Mouse (Mus musculus) heart, embryonic 13.5 days (tissue): Measurements from ENCODE around the gene Psen1. TPM values are rescaled to one million over a fixed set of nuclear protein-coding genes. Genes with fewer than 3 reads are reported as not detected.

ENCODE experiments used
- ATAC-seq: fragments of 200-750 bp; cut with Nextera tagmentation; 2 replicates; pipeline ENCODE4 v1.8.0; 2017; ENCODE audit warnings: moderate TSS enrichment; ENCODE audit not compliant: insufficient number of reproducible peaks, low FRiP score, low TSS enrichment; ENCODE audit errors: extremely low read depth
- H3K27ac ChIP-seq: fragments of 300-500 bp; sonication (generic); replicated peaks from 2 replicates; pipeline ENCODE4 v1.5.1; 2015; ENCODE audit warnings: moderate library complexity, mild to moderate bottlenecking, inconsistent platforms
- H3K27me3 ChIP-seq: fragments of 300-500 bp; sonication (generic); replicated peaks from 2 replicates; pipeline ENCODE4 v1.6.1; 2015; ENCODE audit warnings: mild to moderate bottlenecking, inconsistent platforms
- H3K36me3 ChIP-seq: fragments of 300-500 bp; sonication (generic); 2 replicates; pipeline ENCODE4 v1.6.1; 2015; ENCODE audit warnings: mild to moderate bottlenecking, inconsistent platforms
- H3K4me1 ChIP-seq: fragments of 300-500 bp; sonication (generic); 2 replicates; pipeline ENCODE4 v1.6.1; 2015; ENCODE audit warnings: inconsistent platforms
- H3K4me2 ChIP-seq: fragments of 300-500 bp; sonication (generic); 2 replicates; pipeline ENCODE4 v1.6.1; 2015; ENCODE audit warnings: inconsistent platforms, mild to moderate bottlenecking, moderate library complexity
- H3K4me3 ChIP-seq: fragments of 300-500 bp; sonication (generic); 2 replicates; pipeline ENCODE4 v1.5.1; 2015; ENCODE audit warnings: moderate library complexity, mild to moderate bottlenecking, inconsistent platforms
- H3K9ac ChIP-seq: fragments of 300-500 bp; sonication (generic); 2 replicates; pipeline ENCODE4 v1.6.1; 2015; ENCODE audit warnings: inconsistent platforms, mild to moderate bottlenecking, moderate library complexity
- H3K9me3 ChIP-seq: fragments of 300-500 bp; sonication (generic); 2 replicates; pipeline ENCODE4 v1.6.1; 2016; ENCODE audit warnings: inconsistent platforms
- WGBS: fragments of 180-500 bp; shearing (Covaris S2); methylation state at CpG from one replicate; pipeline ENCODE4 v1.1.7; 2015; ENCODE audit warnings: mixed read lengths; 5-methylcytosine and 5-hydroxymethylcytosine counted together
- polyA plus RNA-seq: library from polyadenylated mRNA; unstranded; fragments of >200 nt; fragmentation: Nextera tagmentation; extraction: Ambion mirVana; gene quantifications from 2 replicates; pipeline ENCODE4 v1.2.1, GENCODE M21; 2015

Gene Psen1
- polyA plus RNA-seq, 1 experiment from 2014 or later, result 42.5 TPM

DNA sequence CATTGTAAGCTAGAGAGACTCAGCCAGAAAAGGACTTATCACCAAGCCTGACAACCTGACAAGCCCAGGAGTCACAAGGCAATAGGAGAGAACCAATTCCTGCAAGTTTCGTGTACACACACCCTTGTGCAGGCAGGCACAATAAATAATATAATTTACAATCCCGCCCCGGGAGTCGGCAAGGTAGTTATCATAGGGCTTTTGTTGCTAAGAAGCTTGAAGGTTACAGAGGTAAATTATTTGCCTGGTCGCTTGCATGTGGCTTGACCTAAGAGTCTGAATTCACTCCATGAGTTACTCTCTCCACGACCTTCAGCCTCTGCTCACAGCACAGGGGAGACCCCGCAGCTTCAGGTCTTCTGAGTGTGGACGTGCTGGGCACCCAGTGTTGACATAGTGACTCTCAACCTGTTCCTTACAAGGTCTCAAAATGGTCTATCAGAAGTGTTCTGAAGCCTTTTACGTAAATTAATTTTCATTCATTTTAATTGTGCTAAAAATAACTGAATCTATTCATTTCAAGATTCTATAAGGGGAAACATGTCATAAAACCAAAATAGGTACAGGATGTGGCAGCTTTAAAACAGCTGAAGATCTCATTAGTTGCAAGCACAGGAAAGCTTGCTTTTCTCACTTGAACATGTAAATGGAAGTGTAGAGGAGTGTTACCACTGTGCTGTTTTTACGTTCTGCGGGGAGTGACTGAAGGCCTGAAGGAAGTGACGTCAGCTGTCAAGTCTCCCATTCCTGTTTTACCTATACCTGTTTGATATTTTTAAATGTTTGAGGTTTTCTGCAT lies 38.8 kb downstream of the Psen1 start:
- Histone ChIP-seq H3K27ac (no peak overlapping the region), H3K36me3 (peaks cover 91% of the 10 kb centered on the region), H3K4me3 (no peak overlapping the region), H3K4me2 (no peak overlapping the region), H3K27me3 (no peaks in the 10 kb centered on the region), H3K9me3 (no peaks in the 10 kb centered on the region), H3K4me1 (peaks cover 17% of the 10 kb centered on the region), H3K9ac (no peak overlapping the region)
- ATAC-seq, result no peak
- 84% methylated on average over 12 of the region's 12 CpGs for WGBS

- WGBS, result 94% methylated on average over 5 of the region's 5 CpGs
- no peak for ATAC-seq
- Histone ChIP-seq H3K27me3 (no peaks in the 10 kb centered on the region), H3K9ac (no peak overlapping the region), H3K4me3 (no peak overlapping the region), H3K27ac (no peak overlapping the region), H3K36me3 (peaks cover 87% of the 10 kb centered on the region), H3K4me1 (peaks cover 7% of the 10 kb centered on the region), H3K4me2 (no peak overlapping the region), H3K9me3 (no peaks in the 10 kb centered on the region)
Observed at GRCm38 (mm10) chr12:83732225-83732624, 44.3 kb downstream of the Psen1 start.

- Histone ChIP-seq H3K4me1 (peaks cover 7% of the 10 kb centered on the region), H3K36me3 (peaks cover 70% of the 10 kb centered on the region), H3K27ac (no peak overlapping the region), H3K9me3 (no peaks in the 10 kb centered on the region), H3K9ac (no peak overlapping the region), H3K4me2 (no peak overlapping the region), H3K27me3 (no peaks in the 10 kb centered on the region), H3K4me3 (no peak overlapping the region)
- ATAC-seq, result no peak
- 82% methylated on average over 10 of the region's 10 CpGs for WGBS
Observed at GRCm38 (mm10) chr12:83734047-83734446, 46.1 kb downstream of the Psen1 start.

GRCm38 (mm10) chr12:83736236-83736635 lies 48.3 kb downstream of the Psen1 start:
- no peaks in the 10 kb centered on the region for H3K27me3 ChIP-seq
- H3K9ac ChIP-seq, result no peak overlapping the region
- H3K4me3 ChIP-seq, result no peak overlapping the region
- no peaks in the 10 kb centered on the region for H3K9me3 ChIP-seq
- no peak for ATAC-seq
- WGBS, result 56% methylated on average over 8 of the region's 8 CpGs
- H3K4me2 ChIP-seq, result no peak overlapping the region
- H3K27ac ChIP-seq, result no peak overlapping the region
- peaks cover 7% of the 10 kb centered on the region for H3K4me1 ChIP-seq
- H3K36me3 ChIP-seq, result peaks cover 48% of the 10 kb centered on the region

DNA sequence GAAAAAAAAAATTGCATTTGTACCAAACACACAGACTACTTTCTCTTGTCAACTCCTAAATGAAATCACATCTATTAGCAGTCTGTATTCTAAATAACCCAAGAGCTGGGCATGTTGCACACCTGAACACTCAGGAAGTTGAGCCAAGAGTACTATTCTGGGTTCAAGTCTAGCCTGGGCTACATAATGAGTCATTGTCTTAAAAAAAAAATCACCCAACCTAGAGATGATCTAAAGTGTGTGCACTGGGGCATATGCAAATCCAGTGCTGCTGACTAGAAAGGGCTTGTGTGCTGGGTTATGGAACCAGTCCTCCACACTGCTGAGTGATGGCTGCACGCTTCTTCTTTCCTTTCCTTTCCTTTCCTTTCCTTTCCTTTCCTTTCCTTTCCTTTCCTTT lies 50.7 kb downstream of the Psen1 start:
- H3K4me3 ChIP-seq, result no peak overlapping the region
- H3K27ac ChIP-seq, result no peak overlapping the region
- no peaks in the 10 kb centered on the region for H3K27me3 ChIP-seq
- H3K9me3 ChIP-seq, result no peaks in the 10 kb centered on the region
- H3K4me2 ChIP-seq, result no peak overlapping the region
- H3K4me1 ChIP-seq, result peaks cover 14% of the 10 kb centered on the region
- ATAC-seq, result no peak
- 87% methylated on average over 1 of the region's 1 CpGs for WGBS
- H3K9ac ChIP-seq, result no peak overlapping the region
- peaks cover 24% of the 10 kb centered on the region for H3K36me3 ChIP-seq

DNA sequence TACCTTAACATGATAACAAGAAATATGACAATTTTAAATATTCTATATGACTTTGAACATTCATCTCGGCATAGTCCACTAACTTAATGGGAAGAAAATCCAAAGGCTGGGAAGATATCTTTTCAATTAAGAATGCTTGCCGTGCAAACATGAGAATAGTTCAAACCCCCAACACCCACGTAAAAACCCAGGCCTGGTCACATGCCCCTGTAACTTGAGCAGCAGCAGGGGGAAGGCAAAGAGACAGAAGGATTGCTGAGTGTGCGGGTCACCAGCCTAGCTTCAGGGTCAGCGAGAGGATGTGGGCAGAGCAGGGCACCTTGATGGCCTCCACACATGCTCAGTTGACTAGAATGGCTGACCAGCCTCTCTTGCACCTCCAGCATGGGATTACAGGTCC lies 53.8 kb downstream of the Psen1 start:
- Histone ChIP-seq H3K9ac (no peak overlapping the region), H3K27me3 (no peaks in the 10 kb centered on the region), H3K27ac (no peak overlapping the region), H3K4me2 (no peak overlapping the region), H3K4me3 (no peak overlapping the region), H3K9me3 (no peaks in the 10 kb centered on the region), H3K4me1 (peaks cover 8% of the 10 kb centered on the region), H3K36me3 (no peaks in the 10 kb centered on the region)
- WGBS, result 67% methylated on average over 5 of the region's 5 CpGs
- no peak for ATAC-seq

GRCm38 (mm10) chr12:83742834-83743233 lies 54.9 kb downstream of the Psen1 start:
- Histone ChIP-seq H3K9ac (no peak overlapping the region), H3K4me1 (peaks cover 8% of the 10 kb centered on the region), H3K27me3 (no peaks in the 10 kb centered on the region), H3K4me2 (no peak overlapping the region), H3K27ac (no peak overlapping the region), H3K4me3 (no peak overlapping the region), H3K9me3 (no peaks in the 10 kb centered on the region), H3K36me3 (no peaks in the 10 kb centered on the region)
- ATAC-seq, result no peak
- 45% methylated on average over 4 of the region's 4 CpGs for WGBS

GRCm38 (mm10) chr12:83743712-83744111 lies 55.8 kb downstream of the Psen1 start:
- WGBS, result 54% methylated on average over 3 of the region's 3 CpGs
- no peak for ATAC-seq
- H3K4me2 ChIP-seq, result no peak overlapping the region
- H3K9me3 ChIP-seq, result no peaks in the 10 kb centered on the region
- no peak overlapping the region for H3K9ac ChIP-seq
- H3K27me3 ChIP-seq, result no peaks in the 10 kb centered on the region
- H3K27ac ChIP-seq, result no peak overlapping the region
- no peaks in the 10 kb centered on the region for H3K36me3 ChIP-seq
- H3K4me1 ChIP-seq, result peaks cover 8% of the 10 kb centered on the region
- no peak overlapping the region for H3K4me3 ChIP-seq

GRCm38 (mm10) chr12:83749186-83749585 lies 61.2 kb downstream of the Psen1 start:
- 67% methylated on average over 1 of the region's 1 CpGs for WGBS

DNA sequence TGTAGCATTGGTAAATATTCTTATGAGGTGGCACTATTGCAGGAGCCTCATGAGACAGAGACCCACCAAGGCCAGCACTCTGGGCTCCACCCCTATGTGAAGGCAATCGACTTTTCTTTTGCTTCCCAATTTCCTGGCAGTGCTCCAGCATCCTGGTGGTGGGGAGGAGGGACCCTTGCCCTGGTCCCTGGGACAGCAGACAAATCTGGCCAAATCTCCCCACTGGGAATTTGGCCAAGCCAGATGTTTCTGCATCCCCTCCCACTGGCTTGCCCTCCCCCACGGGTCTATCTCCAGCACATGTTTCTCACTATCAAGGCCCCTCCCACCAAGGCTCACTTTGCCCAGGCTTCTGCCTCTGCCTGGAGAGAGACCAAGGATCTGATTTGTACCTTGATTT lies 64.5 kb downstream of the Psen1 start:
- Histone ChIP-seq H3K27me3 (no peaks in the 10 kb centered on the region), H3K4me1 (peaks cover 7% of the 10 kb centered on the region), H3K27ac (no peak overlapping the region), H3K36me3 (no peaks in the 10 kb centered on the region), H3K9me3 (no peaks in the 10 kb centered on the region), H3K4me3 (no peak overlapping the region), H3K9ac (no peak overlapping the region), H3K4me2 (no peak overlapping the region)
- 22% methylated on average over 2 of the region's 2 CpGs for WGBS
- ATAC-seq, result no peak

More at GRCm38 (mm10) chr12:83749186-83749585, 61.2 kb downstream of the Psen1 start:
- Histone ChIP-seq H3K36me3 (no peaks in the 10 kb centered on the region), H3K4me3 (no peak overlapping the region), H3K4me1 (peaks cover 7% of the 10 kb centered on the region), H3K27me3 (no peaks in the 10 kb centered on the region), H3K4me2 (no peak overlapping the region), H3K9me3 (no peaks in the 10 kb centered on the region), H3K9ac (no peak overlapping the region), H3K27ac (no peak overlapping the region)
- no peak for ATAC-seq

GRCm38 (mm10) chr12:83758735-83759134 lies 70.8 kb downstream of the Psen1 start:
- Histone ChIP-seq H3K9me3 (no peaks in the 10 kb centered on the region), H3K4me2 (no peak overlapping the region), H3K27ac (no peak overlapping the region), H3K36me3 (no peaks in the 10 kb centered on the region), H3K4me1 (peaks cover 16% of the 10 kb centered on the region), H3K27me3 (peaks cover 9% of the 10 kb centered on the region; the same call in 1 of the 2 replicates), H3K9ac (no peak overlapping the region), H3K4me3 (no peak overlapping the region)
- 79% methylated on average over 10 of the region's 10 CpGs for WGBS
- no peak for ATAC-seq

DNA sequence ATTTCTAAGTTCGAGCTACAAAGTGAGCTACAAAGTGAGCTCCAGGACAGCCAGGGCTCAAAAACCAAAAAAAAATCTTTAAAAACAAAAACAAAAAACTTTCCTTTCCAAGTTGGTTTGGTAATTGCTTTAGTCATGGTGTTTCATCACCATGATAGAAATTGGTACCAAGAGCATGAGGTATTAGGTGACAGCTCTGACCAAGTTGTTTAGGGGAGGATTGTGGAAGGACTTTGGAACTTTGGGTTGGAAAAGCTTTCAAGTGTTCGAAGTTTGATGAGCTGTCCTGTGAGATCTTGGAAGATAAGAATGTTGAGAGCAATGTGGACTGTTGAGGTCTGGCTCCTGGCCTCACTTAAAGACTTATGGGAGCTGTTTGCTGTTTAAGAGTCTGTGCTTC lies 72.2 kb downstream of the Psen1 start:
- Histone ChIP-seq H3K4me2 (no peak overlapping the region), H3K9me3 (no peaks in the 10 kb centered on the region), H3K27me3 (peaks cover 17% of the 10 kb centered on the region; the same call in 1 of the 2 replicates), H3K9ac (no peak overlapping the region), H3K4me3 (no peak overlapping the region), H3K36me3 (no peaks in the 10 kb centered on the region), H3K27ac (no peak overlapping the region), H3K4me1 (peaks cover 26% of the 10 kb centered on the region)
- no peak for ATAC-seq
- 81% methylated on average over 2 of the region's 2 CpGs for WGBS
